Mouse (Mus musculus): ENCODE data around the gene Efemp2.
A peak's percentile ranks its signal among the peaks of the same experiment; 100 is the strongest.

The Efemp2 gene

DNA sequence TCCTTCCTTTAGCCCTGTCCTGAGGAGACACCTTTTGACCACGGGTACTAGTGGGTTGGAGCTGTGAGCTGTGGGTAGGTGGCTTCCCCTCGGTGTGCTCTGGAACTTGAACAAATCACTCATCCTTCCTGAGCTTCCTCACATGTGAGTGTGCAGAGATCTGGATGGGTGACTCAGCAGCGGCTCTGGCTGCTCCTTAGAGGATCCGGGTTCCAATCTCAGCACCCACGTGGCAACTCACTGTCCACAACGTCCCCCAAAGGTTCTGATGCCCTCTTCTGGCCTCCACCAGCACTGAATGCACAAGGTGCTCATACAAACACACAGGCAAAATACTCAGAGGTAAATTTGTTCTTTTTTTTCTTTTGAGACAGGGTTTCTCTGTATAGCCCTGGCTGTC, 22.0 kb upstream of the Efemp2 start:
- no peak for DNase-seq (ENCODE audit: low read depth, low spot score)

DNA sequence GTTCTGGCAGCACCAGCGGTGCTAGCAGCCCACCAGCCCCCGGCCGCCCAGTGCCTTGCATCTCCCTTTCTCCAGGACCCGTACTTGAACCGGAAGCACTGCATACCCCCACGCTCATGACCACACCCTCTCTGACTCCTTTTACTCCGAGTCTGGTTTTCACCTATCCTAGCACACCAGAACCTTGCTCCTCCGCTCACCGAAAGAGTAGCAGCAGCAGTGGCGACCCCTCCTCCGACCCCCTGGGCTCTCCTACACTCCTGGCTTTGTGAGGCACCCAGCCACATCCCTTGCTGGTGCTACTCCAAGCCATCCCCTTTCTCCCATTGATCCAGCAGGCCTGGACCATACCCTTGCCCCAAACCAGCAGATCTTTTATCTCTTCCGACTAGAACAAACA, 18.7 kb upstream of the Efemp2 start:
- no peak for DNase-seq (ENCODE audit: low read depth, low spot score)

DNA sequence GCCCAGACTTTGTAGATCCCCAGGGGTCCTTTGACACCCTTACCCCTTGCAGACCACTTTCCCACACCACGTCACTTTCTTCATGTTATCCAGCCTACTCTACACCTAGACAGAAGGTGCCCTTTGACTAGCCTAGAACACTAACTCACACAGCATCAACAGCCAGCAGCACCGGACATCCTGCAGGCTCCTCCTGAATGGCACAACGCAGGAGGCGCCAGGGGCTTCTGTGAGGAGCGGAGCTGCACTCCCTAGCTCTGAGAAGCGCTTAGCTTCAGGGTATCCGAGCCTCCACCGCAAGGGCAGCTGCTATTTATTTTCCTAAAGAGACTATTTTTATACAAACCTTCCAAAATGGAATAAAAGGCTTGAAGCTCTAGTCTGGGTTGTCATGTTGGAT, 18.2 kb upstream of the Efemp2 start:
- DNase-seq (ENCODE audit: low read depth, low spot score), result no peak

DNA sequence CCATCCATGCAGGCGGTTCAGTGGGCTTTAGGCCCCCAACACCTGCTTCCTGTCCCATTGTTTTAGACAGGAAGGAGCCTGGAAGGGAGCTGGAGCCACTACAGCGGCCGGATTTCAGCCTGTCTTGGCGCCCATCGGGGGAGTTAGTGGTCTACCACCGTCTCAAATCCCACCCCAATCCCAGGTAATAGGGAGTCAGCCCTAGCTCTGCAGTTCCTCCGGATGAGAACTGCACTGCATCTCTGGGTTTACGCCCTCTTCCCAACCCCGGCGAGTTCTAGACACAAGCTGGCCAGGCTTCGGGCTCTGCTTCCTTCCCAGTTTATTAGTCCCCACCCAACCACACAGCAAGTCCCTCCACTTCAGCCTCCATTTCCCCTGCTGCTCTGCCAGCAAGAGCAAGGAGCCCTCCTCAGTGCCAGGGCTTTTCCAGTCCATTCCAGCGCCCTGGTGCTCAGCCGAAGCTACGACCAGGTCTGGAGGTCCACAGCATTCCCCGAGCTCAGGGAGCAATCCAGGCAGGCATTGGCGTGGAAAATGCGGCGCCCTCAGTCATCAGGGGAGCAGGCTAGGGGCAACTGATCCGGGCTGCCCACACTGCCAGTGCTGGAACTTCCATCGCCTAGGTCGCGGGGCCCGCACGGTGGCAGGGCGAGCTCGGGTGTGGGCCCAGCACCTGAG, 17.4 kb upstream of the Efemp2 start:
- DNase-seq (ENCODE audit: low read depth, low spot score), result no peak

DNA sequence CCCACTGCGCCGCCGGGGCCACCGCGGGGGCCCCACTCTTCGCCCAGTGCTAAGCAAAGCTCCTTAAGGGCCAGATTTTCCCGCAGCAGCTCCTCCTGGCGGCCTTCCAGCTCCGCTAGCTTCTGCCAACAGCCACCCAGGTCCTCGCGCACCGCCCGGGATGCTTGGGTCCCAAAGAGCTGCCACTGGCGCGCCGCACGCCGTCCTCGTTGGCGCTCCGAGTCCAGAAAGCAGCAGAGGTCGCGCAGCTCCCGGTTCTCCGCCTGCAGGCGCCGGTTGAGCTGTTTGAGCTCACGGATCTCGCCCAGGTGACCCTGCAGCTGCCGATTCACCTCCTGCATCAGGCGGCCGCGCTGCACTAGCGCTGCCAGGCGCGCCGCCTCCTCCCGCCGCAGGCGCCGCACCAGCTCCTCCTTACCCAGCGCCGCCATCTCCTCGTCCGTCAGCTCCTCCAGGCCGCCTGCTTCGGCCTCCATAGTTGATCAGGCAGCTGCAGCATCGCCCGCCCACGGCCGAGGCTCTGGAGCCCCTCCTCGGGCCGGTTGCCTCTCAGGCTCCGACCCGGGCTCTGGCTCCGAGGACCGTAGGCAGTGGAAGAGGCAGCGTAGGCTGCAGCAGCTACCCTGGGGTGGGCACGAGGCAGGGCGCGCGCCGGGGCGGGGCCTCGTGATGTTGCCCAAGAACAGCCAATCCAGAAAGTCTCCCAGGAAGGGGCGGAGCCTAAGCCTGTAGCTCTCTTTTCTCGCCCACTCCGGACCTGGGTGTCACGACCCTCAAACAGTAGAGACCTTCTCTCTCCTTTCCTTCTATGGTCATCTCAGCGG, 16.6 kb upstream of the Efemp2 start:
- peak; percentile 94 for DNase-seq (ENCODE audit: low read depth, low spot score)

DNA sequence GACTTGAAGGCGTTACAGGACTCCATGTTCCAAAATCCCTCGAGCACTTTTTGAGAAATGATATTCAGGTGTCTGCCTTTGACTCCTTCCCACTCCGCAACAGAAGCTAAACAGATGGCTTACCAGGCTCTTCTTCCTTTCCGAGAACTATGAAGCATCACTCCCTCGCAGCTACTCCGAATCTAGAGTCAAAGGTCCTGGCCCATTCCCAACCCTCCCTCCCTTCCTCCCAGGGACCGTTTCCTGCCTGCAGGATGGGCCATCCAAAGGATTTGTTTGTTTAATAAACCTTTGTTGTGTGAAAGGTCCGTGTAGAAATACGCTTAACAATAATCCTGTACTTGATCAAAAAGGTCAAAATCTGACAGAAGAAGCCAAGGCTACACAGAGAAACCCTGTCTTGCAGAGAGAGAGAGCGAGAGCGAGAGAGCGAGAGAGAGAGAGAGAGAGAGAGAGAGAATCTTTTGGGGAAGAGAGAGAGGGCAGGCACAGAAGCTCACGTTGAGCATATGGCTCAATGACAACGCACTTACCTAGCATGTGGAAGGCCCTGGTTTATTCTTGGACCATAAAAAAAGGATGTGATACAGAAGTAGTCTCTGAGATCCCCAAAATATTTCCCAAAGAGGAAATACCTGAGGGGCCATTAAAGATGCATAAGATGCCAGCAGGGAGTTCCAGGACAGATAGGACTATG, 15.9 kb upstream of the Efemp2 start, which contains the start of gene Ccdc85b:
Gene Ccdc85b (minus strand): TSS at position 149 of the 697 bp plus-strand sequence.
- no peak for DNase-seq (ENCODE audit: low read depth, low spot score)

DNA sequence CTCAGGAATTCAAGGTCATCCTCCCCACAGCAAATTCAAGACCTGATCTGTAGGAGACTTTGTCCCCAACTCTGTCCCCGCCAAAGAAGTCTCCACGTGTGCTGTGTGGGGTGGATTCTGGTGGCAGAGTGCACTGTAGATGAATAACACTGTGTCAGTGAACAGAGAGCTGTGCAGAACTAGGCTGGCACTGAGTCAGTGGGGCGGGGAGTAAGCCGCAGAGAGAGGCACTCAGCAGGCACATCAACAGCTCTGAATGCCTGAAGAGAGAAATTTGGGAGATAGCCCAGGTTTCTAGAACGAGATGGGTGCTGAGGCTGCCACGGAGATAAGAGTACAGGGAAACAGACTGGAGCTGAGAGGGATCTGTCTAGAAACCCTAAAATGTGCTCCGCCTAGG, 14.7 kb upstream of the Efemp2 start:
- no peak for DNase-seq (ENCODE audit: low read depth, low spot score)

DNA sequence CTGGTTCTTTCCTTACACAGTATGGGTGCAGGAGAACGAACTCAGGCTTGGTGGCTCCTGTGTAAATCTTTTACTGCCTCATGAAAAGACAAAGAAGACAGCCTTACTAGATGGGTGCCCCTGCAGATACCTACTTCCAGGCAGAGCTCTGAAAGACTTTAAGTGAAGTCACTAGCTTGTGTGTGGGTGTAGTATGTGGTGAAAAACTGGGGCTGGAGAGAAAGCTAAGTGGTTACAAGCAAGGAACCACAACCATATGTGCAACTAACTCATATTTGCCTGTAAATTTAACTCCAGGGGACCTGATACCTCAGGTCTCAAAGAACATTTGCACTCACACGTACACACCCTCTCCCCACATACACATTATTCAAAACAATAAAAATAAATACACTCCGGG, 13.9 kb upstream of the Efemp2 start:
- peak; percentile 45 for DNase-seq (ENCODE audit: low read depth, low spot score)

DNA sequence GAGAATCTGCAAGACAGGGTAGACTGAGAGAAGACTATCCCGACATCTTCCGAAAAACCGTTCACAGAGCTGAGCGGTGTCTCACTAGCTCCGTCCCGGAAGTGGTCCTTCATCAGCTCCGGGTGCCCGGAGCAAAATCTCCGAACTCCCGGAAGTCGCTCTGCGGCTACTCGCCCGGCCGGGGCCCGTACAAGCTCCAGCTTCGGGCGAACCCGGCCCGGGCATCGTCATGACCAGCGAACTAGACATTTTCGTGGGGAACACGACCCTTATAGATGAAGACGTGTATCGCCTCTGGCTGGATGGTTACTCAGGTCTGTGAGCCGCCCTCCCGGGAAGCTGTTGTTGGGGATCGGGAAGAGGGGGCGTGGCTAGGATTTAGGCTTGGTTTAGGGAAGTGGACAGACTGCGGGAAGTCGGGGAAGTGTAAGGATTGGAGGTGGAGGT, 13.3 kb upstream of the Efemp2 start, which contains the start of gene Fibp:
Gene Fibp (plus strand): TSS at position 151 of the 447 bp plus-strand sequence.
- peak; percentile 89 for DNase-seq (ENCODE audit: low read depth, low spot score)

DNA sequence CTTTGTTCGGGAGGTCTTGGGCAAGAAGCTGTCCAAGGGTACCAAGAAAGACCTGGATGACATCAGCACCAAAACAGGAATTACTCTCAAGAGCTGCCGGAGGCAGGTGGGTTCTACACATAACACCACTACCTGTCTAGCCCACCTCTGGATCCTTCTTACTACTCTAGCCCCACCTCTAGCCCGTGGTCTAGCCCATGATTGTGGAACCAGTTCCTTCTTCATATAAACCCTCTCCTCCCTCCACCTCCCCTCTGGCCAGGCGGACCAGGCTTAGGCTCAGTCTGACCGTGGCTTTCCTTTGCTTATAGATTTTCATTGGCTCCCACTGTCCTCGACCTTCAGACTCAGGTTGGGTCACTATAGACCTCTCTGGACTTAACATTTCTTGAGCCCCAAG, 12.3 kb upstream of the Efemp2 start:
- no peak for DNase-seq (ENCODE audit: low read depth, low spot score)

DNA sequence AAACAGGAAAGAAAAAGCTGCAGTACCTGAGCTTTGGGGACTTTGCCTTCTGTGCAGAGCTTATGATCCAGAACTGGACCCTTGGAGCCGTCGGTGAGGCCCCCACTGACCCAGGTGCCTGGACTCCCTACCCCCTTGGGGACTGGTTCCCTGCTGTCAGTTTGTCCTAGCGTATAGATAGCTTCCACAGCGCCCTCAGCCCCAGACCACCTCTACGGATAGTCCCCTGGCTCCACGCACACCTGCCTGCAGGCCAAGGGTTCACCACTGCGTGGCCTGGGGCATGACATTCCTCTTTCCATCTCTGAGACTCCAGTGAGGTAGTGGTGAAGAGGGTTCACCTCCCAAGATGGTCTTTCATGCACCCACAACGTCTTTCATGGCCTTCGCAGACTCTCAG, 10.5 kb upstream of the Efemp2 start:
- DNase-seq (ENCODE audit: low read depth, low spot score), result no peak

DNA sequence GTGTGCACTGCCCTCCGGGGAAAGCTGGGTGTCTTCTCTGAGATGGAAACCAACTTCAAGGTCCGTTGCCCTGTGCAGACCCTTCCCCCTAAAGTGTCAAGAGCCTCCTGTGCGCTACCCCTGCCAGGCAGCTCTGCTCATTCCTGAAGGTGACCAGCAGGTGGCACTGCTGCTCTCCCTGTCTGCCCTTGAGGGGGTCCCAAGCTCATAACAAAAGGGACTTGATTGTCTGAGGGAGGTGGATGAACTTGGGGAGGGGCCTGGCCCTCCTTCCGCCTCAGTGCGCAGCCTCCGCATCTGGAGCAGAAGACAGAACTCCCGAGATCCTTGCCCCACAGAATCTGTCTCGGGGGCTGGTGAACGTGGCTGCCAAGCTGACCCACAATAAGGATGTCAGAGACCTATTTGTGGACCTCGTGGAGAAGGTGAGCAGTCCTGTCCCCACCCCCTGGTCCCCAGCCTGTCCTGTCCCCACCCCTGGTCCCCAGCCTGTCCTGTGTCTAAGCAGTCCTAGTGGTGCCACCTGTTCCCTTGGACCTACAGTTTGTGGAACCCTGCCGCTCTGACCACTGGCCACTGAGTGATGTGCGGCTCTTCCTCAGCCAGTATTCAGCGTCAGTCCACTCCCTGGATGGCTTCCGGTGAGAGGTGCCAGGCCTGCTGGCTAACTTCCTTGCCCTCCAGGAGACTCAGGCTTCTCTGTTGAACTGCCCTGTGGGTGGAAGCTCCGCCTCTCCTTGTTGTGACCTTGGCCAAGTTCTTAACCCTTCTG, 9.8 kb upstream of the Efemp2 start:
- DNase-seq (ENCODE audit: low read depth, low spot score), result peak; percentile 55

DNA sequence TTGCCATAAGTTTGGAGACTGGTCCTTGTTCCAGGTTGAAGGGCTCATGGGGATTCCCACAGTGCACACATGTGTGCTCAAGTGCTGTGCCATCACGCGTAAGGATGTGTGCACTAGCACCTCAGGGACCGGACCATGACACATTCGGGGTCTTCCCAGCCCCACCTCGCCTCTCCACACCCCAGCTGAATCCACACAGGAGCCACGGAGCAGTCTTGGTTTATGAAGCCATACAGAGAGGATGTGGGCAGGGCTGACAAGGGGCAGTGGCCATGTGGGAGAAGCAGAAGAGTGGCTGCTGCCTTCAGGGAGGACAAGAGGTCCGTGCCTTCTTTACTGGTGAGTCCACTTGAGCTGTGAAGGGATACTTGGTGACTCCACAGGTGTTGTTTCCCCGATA, 8.7 kb upstream of the Efemp2 start:
- no peak for DNase-seq (ENCODE audit: low read depth, low spot score)

DNA sequence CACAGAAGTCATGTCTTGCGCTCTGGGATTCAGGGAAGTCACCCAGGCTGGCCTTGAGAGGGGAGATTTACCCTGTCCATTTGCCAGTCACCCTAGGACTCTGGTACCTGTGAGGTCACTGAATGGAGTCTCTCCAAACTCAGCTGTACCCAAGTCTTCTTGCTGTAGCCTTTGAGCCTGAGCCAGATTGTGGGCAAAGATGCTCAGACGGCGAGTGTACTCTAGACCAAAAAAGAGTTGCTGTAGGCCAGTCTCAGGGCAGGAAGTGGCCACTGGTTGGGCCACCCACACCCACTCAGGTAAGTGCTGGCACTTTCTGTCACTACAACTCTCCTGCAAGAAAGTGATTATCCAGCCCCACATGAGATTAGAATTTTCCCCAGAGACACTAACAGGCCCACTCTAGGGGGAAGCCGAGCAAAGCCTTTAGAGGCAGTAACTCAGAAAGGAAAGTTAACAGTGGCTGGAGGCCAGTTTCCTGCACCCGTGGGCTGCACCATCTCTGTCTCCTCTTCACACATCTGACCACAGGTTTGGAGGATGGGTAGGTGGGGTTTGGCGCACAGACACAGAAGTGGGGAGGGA, 6.7 kb upstream of the Efemp2 start:
- no peak for DNase-seq (ENCODE audit: low read depth, low spot score)

DNA sequence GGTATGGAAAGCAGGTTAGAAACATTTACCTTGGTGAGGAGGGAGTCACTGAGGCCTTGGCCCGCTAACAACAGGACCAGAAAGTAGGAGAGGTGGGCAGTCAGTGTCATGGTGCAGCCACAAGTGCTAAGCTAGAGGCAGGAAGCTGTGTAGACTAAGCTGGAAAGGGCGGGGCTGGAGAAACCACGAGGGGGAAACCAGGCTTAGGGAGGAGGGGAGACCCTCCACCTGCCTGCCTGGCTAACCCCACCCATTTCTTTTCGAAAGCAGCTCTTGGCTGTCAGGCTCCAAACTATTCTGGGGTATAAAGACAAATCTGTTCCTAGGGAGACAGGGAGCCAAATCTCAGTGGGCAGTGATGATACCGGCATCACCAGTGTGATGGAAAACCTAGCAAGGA, 5.4 kb upstream of the Efemp2 start, which contains the start of gene Ctsw:
Gene Ctsw (minus strand): TSS at position 134 of the 400 bp plus-strand sequence.
- DNase-seq (ENCODE audit: low read depth, low spot score), result peak; percentile 69

DNA sequence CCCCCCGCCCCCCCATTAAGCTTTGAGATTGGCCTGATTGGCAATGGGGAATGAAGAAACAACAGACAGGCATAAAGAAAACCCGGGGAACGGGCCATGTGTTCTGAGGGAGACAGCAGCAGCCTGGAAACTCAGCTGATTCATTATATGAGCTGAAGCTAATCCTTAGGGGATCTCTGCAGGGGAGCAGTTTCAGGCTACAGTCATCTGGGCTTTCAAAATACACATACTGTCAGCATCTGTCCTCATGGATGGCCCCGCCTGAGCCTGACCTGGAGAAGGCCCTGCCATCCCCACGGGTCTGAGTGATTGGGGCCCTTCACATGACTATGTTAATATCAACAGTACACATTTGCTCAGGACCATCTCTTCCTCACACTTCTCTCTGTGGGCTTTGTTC, 1.9 kb upstream of the Efemp2 start:
- no peak for DNase-seq (ENCODE audit: low read depth, low spot score)

DNA sequence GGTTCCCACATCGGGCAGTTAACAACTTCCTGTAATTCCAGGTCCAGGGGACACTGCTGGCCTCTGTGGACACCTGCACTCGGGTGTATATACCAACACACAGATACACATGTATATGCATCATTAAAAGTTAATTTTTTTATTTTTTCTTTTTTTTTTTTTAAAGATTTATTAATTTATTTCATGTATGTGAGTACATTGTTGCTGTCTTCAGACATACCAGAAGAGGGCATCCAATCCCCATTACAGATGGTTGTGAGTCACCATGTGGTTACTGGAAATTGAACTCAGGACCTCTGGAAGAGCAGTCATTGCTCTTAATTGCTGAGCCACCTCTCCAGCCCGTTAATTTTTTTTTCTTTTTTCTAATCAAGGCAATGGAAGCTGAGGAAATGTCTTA, 897 bp upstream of the Efemp2 start:
- no peak for DNase-seq (ENCODE audit: low read depth, low spot score)

DNA sequence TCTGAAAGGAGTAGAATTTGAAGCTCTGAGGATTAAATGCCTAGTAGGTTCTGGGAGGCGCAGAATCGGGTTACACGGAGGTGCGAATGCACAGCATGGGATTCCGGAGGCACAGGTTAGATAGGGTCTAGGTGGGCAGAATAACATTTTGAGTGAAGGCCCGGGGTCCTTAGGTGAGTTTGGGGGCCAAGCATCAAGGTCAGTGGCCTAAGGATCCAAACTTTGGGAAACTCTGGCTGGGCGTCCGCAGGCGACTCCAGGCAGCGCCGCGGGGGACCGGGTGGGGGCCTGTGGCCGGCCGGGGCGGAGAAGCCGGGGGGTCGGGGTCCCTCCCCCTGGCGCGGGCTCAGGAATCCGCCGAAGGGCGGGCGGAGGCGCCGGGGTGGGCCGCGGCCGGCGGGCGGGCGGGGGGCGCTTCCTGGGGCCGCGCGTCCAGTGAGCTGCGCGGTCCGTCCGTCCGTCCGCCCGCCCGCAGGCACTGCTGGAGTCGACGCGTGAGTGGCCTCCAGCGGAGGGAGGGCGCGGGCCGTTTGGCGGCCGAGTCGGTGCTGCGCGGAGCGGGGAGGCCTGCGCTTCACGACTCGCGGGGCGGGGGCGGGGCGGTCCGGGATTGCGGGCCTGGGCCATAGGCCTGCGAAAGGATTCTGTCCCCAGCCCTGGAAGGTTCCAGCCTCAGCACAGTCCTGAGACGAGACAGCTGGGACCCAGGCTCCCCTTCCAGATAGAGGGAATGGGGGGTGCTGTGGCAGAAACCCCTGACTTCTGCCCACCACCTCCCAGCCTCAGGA, 721 bp downstream of the Efemp2 start:
- no peak for DNase-seq (ENCODE audit: low read depth, low spot score)

DNA sequence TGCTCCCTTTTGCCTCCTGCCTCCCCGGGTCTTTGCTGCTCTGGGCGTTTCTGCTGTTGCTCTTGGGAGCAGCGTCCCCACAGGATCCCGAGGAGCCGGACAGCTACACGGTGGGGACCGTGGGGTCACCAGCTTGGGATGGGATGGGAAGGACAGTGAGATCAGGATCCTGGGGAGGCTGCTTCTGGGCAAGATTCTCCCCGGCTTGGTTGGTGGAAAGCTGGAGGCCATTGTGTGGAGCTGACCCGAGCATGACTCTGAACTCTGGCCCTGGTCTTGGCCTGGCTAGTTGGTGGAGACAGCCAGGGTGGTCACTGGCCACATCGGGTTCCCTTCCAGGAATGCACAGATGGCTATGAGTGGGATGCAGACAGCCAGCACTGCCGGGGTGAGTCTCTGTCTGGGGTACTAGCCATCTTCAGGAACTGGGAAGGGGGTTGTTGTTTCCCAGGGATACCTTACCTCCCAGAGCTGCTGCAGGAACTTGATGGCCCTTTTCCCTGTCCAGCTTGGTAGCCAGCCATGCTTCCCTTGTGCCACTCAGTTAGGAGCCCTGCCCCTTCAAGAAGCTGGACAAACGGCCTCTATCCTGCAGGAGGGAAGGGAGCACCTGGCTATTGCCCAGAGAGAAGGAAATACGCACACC, 1.4 kb downstream of the Efemp2 start:
- no peak for DNase-seq (ENCODE audit: low read depth, low spot score)

All from CD4-positive helper T cell, adult 2 months (primary cell).